Mouse (Mus musculus) thymus, postnatal 14 days (tissue): Measurements from ENCODE around the gene Eepd1.
"Not testable (repeated sequence)": the region's sequence is repeated elsewhere in the genome, so short reads cannot be mapped to it uniquely, and the experiment has no call there.

ENCODE experiments used
- DNase-seq: peaks from one replicate; pipeline ENCODE4 v3.0.0; 2021

The Eepd1 gene

GRCm38 (mm10) chr9:25481344-25482095 is at the start of gene Eepd1:
Gene Eepd1 (plus strand): TSS chr9:25481547.
- DNase-seq: peak; percentile 97

DNA sequence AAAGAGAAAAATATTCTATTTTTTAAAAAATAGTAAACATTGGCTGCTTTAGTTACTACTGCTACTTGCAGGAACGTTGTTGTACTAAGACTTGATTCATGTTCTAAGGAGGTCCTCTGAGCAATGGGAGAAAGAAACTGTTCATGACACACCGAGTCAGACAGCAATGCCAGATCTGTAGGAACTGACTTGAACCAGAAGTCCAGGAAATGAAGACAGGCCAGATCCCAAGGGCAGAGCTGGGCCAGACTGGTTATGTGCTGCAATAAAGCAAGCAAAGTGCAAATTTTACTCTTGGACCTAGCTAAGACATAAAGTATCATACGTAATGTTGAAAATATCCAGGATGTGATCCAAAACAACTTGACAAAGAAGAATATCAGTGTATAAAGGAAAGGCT is 42.5 kb upstream of the Eepd1 start:
- no peak for DNase-seq

DNA sequence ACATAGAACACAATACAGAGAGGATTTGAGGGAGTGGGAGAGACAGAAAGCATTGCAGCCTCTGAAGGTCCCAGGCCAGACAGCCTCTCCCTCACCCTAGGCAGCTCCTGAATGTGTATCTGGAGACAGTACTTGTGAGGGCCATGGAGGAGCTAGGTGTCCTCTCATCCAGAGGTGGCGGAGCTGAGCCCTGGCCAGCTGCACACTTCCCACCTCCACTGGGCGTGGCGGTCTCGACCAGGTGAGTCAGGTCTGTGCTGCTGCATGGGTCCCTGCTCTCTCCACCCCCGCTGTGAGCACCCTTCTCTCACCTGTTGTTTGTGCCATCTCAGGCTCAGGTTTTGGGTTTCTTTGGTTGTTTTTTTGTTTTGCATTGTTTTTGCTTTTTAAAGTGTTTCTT is 41.3 kb upstream of the Eepd1 start:
- not testable (repeated sequence) for DNase-seq

- no peak for DNase-seq
Measured at GRCm38 (mm10) chr9:25442041-25442440, 39.3 kb upstream of the Eepd1 start.

DNA sequence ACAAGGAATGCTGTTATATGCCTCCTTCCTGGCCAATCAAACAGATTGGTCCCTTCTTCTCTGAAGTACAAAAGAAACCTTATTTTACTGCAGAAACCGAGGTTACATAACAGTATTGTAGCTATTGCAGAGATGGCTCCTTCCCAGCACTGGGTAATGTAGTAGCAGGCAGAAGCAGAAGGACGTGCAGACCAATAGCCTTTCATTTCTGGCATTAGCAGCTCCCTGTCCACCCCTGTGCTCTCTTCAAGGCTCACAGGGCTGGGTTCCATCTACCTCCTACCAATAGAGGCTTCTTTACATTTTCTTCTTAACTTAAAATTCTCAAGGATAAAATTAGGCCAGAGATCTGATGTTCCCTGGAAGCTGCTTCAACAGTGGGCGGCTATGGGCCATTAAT is 38.3 kb upstream of the Eepd1 start:
- no peak for DNase-seq

- no peak for DNase-seq
Measured at GRCm38 (mm10) chr9:25443546-25443945, 37.8 kb upstream of the Eepd1 start.

GRCm38 (mm10) chr9:25450394-25450793 is 31.0 kb upstream of the Eepd1 start:
- peak; percentile 15 for DNase-seq

DNA sequence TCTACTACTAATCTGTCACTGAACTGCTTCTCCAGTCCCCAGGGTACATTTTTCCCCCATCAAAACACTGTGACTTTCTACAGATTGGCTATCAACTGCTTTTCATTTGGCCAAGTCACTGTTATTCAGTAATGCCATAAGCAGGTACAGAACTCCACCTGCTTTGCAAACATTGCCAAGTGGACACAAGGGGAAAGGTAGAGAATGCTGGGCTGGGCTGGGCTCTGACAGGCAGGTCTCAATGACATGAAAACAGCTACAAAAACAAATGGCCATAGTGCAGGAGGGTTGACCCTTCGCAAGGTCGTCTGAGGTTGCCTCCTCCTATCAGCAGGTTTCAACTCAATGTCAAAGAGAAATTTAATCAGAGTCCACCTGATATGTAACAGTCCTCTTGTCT is 26.3 kb upstream of the Eepd1 start:
- DNase-seq: no peak

GRCm38 (mm10) chr9:25460835-25461555 is 20.4 kb upstream of the Eepd1 start:
- DNase-seq: no peak

- DNase-seq: no peak
Measured at GRCm38 (mm10) chr9:25464305-25464704, 17.0 kb upstream of the Eepd1 start.

- no peak for DNase-seq
Measured at GRCm38 (mm10) chr9:25479392-25480020, 1.8 kb upstream of the Eepd1 start.

DNA sequence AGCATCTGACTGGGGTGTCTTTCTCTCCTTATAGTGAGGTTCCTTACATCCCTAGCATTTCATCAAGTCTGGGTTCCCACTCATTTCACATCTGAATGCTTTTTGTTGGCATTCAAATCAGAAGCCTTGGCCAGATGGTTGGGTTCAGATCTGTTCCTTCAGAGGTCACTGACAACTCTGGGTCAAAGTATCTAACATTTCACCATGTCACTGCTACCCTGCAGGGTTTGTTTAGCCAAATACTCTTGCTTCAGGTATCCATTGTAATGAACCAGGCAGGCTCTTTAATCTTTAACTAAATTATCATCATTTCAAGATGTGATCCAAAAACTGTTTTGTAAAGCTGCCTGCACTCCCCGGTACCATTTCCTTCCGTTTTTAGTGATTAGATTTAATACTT is 671 bp upstream of the Eepd1 start:
- no peak for DNase-seq

DNA sequence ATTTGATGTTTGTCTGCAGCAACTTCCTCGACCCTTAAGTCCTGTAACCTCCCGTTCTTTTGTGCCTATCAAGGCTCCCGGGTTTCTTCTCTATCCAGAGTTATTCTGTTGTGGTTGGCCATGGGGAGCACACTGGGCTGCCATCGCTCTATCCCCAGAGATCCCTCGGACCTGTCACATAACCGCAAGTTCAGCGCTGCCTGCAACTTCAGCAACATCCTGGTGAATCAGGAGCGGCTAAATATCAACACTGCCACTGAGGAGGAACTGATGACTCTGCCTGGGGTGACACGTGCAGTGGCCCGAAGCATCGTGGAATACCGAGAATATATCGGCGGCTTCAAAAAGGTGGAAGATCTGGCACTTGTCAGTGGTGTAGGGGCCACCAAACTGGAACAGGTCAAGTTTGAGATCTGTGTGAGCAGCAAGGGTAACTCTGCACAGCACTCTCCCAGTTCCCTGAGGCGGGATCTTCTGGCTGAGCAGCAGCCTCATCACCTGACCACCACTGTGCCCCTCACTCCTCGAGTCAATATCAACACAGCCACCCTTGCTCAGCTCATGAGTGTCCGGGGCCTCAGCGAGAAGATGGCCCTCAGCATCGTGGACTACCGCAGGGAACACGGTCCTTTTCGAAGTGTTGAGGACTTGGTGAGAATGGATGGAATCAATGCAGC is 1.1 kb downstream of the Eepd1 start:
- peak; percentile 23 for DNase-seq

DNA sequence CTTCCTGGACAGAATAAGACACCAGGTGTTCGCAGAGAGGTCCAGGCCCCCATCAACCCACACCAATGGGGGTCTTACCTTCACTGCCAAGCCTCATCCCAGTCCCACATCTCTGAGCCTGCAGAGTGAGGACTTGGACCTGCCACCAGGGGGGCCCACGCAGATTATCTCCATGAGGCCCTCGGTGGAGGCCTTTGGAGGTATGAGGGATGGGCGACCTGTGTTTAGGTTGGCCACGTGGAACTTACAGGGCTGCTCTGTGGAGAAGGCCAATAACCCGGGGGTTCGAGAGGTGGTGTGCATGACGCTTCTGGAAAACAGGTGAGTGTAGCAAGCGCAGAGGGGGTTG is 1.6 kb downstream of the Eepd1 start:
- DNase-seq: peak; percentile 40

DNA sequence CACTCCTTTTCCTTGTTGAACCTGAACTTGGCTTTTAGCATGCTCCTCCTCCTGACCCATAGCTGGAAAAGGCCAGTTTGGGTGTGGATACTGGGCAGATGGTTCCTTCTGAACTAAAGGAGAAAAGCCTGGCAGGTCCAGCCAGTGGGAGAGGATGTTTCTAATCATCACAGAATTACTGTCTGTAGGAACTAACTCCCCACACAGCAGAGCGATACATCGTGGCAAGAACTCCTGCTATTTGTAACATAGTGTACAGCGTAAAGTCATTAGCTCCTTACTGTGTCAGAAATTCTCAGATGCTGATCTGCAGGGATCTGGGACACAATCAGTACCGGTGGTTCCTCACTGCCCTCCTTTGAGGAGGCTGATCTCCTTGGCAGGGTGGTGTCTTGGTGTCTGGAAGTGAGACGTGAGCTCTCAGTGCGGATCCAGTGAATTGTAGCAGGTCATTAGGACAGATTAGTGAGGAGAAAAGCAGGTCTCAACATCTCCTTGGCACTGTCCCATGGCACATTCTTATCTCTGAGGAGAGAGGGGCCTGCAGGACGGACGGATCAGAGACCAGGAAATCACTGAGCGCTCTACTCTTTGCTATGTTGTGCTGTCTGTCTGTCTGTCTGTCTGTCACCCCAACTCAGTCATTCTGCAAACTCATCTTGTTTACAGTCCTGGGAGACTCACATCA is 2.7 kb downstream of the Eepd1 start:
- DNase-seq: no peak

- DNase-seq: no peak
Measured at GRCm38 (mm10) chr9:25484619-25484986, 3.3 kb downstream of the Eepd1 start.

- DNase-seq: no peak
Measured at GRCm38 (mm10) chr9:25485006-25485405, 3.7 kb downstream of the Eepd1 start.

- no peak for DNase-seq
Measured at GRCm38 (mm10) chr9:25485406-25485805, 4.1 kb downstream of the Eepd1 start.

GRCm38 (mm10) chr9:25486246-25486807 is 5.0 kb downstream of the Eepd1 start:
- no peak for DNase-seq

GRCm38 (mm10) chr9:25487446-25488110 is 6.2 kb downstream of the Eepd1 start:
- DNase-seq: no peak

DNA sequence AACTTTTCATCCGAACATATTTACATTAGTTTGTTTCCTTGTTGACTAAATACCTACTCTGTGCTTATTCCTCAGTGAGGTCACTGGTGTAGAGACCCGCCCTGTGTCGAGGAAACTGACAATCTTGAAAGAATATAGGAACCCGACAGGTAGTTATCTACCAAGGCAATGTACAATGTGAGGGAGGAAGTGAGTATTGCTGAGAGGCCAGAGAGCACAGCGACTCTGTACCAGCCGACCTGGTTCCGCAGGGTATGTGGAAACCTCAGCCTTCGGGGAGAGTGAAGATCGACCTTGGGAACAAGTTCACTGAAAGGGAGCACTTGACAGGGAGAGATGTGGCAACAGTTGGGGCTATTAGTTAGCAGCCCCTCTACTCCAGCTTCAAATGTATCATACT is 7.2 kb downstream of the Eepd1 start:
- DNase-seq: no peak
